Mouse (Mus musculus) spleen, adult 12 weeks (tissue): ENCODE data around the gene Cxcl13.

Source experiments
- DNase-seq: peaks from one replicate; pipeline ENCODE4 v3.0.0; 2022; ENCODE audit warnings: low spot score

The Cxcl13 gene

DNA sequence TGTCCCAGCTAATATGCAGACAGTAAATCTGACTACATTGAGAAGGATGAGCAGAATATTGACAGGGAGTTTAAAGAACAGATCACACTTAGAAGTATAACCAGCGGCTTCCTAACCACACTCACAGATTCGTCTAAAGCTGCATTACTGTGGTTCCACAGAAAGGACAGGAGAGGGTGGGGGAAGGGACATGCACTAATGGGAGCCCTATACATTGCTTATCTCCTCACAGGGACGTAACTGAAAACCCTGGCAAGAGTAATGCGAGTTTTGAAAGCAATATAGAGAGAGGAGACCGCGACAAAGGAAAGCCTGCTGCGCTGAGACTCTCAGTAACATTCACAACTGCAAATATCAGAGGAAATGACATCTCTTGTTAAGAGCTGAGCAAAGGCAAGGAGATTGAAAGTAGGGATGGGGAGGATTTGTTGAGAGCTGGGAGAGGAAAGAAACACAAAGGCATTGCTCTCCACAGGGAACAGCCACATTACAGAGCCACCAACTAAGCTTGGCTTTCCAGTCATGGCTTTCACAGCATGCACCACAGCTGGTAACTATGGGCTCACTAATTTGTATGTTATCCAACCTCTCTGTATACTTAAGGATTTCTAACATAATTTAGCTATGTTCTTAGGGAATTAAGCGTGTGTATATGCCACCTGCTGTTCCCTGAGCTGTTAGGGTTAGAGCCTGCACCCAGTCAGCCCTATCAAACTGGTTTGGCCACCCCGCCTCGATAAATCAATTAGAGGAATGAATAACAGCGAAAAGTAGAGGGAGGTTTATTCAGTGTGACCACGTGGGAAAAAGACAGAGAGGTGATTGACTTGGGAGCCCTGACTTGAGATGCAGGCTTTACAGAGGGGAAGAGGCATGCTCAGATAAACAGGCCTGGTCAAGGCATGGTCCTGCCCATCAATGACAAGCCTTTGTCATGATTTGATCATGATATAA lies 34.9 kb downstream of the Cxcl13 start:
- DNase-seq = no peak

DNA sequence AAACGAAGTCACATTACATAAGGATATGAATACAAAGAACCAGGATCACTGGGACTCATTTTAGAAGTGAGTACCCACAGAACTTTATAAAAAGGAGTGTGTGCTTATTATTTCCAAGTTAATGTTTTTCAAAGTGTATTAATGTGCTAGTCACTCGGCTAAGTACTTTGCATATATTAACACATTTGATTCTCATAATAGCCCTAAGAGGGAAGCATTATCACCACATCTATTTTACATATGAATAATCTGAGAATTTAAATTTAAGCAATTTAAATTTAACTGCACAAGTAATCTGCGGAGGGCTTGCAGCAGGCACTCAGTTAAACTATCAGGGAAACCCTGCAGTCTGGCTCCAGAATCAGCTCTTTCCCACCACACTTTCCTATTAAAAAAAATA lies 40.5 kb downstream of the Cxcl13 start:
- no peak for DNase-seq

- no peak for DNase-seq
These were observed 46.6 kb downstream of the Cxcl13 start for GRCm38 (mm10) chr5:96003348-96003747.

DNA sequence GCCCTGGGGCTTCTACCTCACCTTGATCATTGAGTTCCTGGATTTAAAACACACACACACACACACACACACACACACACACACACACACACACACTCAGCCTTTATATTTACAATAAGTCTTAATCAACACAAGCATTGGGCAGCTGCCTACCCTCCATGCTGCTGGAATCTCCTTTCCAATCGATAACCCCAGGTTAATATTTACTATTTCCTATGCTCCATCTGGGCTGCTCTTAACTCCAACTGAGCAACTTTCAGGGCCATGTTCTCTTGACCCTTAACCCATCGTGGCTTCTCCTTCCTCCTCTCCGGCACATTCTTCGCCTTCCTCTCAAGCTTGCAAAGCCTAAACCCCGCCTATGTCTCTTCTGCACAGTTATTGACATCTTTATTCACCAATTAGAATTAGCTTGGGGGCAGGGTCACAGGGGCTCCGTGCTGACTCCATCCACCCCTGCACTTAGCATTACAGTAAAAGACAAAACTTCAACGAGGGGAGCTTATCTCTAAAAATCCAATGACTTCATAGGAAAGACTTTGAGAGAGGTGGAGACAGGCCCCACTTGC lies 51.6 kb downstream of the Cxcl13 start:
- DNase-seq = no peak

DNA sequence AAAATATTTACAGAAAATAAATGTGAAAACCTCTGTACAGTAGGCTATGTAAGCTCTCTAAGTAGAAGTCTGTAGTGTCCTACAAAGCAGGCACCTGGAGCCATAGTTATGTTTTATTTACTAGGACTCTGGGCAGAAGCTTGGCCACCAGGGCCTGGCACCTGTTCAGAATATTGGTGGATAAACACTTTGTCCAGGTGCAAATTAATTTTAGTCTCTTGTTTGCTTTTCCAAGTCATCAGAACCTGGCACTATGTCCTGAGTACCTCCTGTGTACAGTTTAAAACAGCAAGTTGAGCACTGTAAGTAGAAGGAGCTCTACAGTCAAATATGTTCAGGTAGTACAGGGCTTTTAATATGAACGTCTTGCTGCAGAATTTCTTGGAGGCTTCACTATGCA lies 52.3 kb downstream of the Cxcl13 start:
- DNase-seq = no peak
